Mouse (Mus musculus) lung, postnatal 0 days (tissue): Measurements from ENCODE around the gene Kif13a.

ENCODE experiments used
- CTCF ChIP-seq: IDR thresholded peaks from 2 replicates; pipeline ENCODE4 v1.5.1; 2016; ENCODE audit warnings: antibody characterized with exemption, mild to moderate bottlenecking
- EP300 ChIP-seq: IDR thresholded peaks from 2 replicates; pipeline ENCODE4 v1.6.1; 2016; ENCODE audit warnings: antibody characterized with exemption, mild to moderate bottlenecking, control low read depth

DNA sequence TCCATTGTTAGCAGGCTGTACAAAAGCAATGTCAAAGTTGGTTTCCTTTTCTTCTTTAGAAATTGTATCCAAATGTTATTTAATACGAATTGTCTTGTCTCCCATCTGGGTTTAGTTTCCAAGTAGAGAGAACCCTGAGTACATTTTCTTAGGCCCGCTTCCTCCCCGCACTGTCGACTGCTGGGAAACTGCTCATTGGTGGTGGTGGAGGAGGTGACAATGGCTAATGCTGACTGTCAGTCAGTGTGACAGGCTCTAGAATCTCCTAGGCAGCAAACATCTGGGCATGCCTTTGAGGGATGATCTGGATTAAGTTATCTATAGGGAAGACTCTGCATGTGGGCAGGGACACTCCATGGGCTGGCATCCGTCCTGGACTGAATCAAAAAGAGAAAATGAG lies 96.1 kb downstream of the Kif13a start:
- TF ChIP-seq CTCF (no peak), EP300 (no peak)
